Mouse (Mus musculus) brain, adult 2 months (tissue): ENCODE results near the gene Wdr90.

ENCODE experiments used
- DNase-seq: peaks from one replicate; pipeline ENCODE4 v3.0.0; 2011; ENCODE audit warnings: low read depth, low spot score

Gene Wdr90

GRCm38 (mm10) chr17:25860229-25860628 lies 1.1 kb downstream of the Wdr90 start:
- DNase-seq = no peak

- DNase-seq = peak; percentile 97
Observed at GRCm38 (mm10) chr17:25844396-25844901, 16.9 kb downstream of the Wdr90 start, which contains the start of gene Rhot2. Rhot2 (minus strand) TSS chr17:25844851.

- DNase-seq = no peak
Observed at GRCm38 (mm10) chr17:25843636-25844395, 17.5 kb downstream of the Wdr90 start.

GRCm38 (mm10) chr17:25843122-25843521 lies 18.2 kb downstream of the Wdr90 start:
- no peak for DNase-seq

- no peak for DNase-seq
Observed at GRCm38 (mm10) chr17:25842509-25842908, 18.8 kb downstream of the Wdr90 start.

- no peak for DNase-seq
Observed at GRCm38 (mm10) chr17:25841117-25841880, 20.0 kb downstream of the Wdr90 start, which contains the start of gene Gm20683. Gm20683 (minus strand) TSS chr17:25841763.

- DNase-seq = no peak
Observed at GRCm38 (mm10) chr17:25840519-25840918, 20.8 kb downstream of the Wdr90 start.

- no peak for DNase-seq
Observed at GRCm38 (mm10) chr17:25839455-25840235, 21.7 kb downstream of the Wdr90 start.

- DNase-seq = no peak
Observed at GRCm38 (mm10) chr17:25838904-25839303, 22.4 kb downstream of the Wdr90 start.

- peak; percentile 67 for DNase-seq
Observed at GRCm38 (mm10) chr17:25837533-25837932, 23.8 kb downstream of the Wdr90 start.

- peak; percentile 96 for DNase-seq
Observed at GRCm38 (mm10) chr17:25837076-25837410, 24.3 kb downstream of the Wdr90 start, which contains the start of gene Rhbdl1. Rhbdl1 (minus strand) TSS chr17:25837295.

GRCm38 (mm10) chr17:25836397-25837075 lies 24.8 kb downstream of the Wdr90 start:
- DNase-seq = peak; percentile 42

GRCm38 (mm10) chr17:25835816-25836215 lies 25.5 kb downstream of the Wdr90 start:
- DNase-seq = no peak

- no peak for DNase-seq
Observed at GRCm38 (mm10) chr17:25835301-25835700, 26.0 kb downstream of the Wdr90 start.

GRCm38 (mm10) chr17:25834595-25835222 lies 26.6 kb downstream of the Wdr90 start:
- no peak for DNase-seq

GRCm38 (mm10) chr17:25833961-25834594 lies 27.2 kb downstream of the Wdr90 start:
- no peak for DNase-seq

- peak; percentile 96 for DNase-seq
Observed at GRCm38 (mm10) chr17:25833291-25833663, 28.0 kb downstream of the Wdr90 start, which contains the start of gene Stub1. Stub1 (minus strand) TSS chr17:25833404.

- peak; percentile 100 for DNase-seq
Observed at GRCm38 (mm10) chr17:25832436-25833290, 28.6 kb downstream of the Wdr90 start.
